Mouse (Mus musculus): ENCODE measurements at regions not wholly inside any gene's neighbourhood (a gene's known extent, or its start where the extent isn't known, plus 50 kb on each side); places are given as distances from the start of the nearest gene placed in this dataset.
"Not testable (repeated sequence)": the region's sequence is repeated elsewhere in the genome, so short reads cannot be mapped to it uniquely, and the experiment has no call there.

DNA sequence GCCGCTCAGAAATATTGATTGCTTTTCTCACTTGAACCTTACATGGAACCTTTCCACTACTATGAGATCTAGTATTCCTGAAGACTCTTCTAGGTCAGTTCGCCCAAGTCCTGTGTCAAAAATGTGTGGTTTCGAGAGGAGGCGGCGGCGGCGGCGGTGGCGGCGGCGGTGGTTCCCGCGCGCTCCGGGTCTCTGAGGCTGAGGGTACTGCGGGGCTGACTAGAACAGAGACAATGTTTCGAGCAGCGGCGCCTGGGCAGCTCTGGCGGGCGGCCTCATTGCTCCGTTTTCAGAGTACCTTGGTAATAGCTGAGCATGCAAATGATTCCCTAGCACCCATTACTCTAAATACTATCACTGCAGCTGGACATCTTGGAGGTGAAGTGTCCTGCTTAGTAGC, 957.0 kb upstream of the Gm597 start:
- H3K4me2 ChIP-seq; H3K4me3 ChIP-seq; ATAC-seq (replicated peaks); H3K4me1 ChIP-seq; H3K27ac ChIP-seq; H3K9ac ChIP-seq; H3K27me3 ChIP-seq (replicated peaks); H3K9me3 ChIP-seq; H3K36me3 ChIP-seq (replicated peaks): not testable (repeated sequence)
- 82% methylated on average over 22 of the region's 22 CpGs for WGBS

- Histone ChIP-seq H3K27ac (no peak overlapping the region), H3K36me3 (replicated peaks) (no peaks in the 10 kb centered on the region), H3K27me3 (replicated peaks) (no peaks in the 10 kb centered on the region), H3K9ac (no peak overlapping the region), H3K4me3 (no peak overlapping the region), H3K4me1 (no peaks in the 10 kb centered on the region), H3K4me2 (no peak overlapping the region), H3K9me3 (no peaks in the 10 kb centered on the region)
- 49% methylated on average over 2 of the region's 2 CpGs for WGBS
- peak; percentile 83 for ATAC-seq (replicated peaks)
Measured at GRCm38 (mm10) chr1:29731930-29732329, 951.9 kb upstream of the Gm597 start.

Data from midbrain, embryonic 15.5 days (tissue).